ENCODE assay signal across 30 mouse cellular contexts in genomic region chr16:24836550-24836949, GRCm38 (mm10).
DNase-seq lines count a peak whose midpoint lies in the region; ATAC-seq and TF ChIP-seq lines count a peak whose summit lies in the region.
"Had no signal": no experiment of that assay in that cellular context is flagged by ENCODE, and none has a peak within 500 bp of the region (broad histone marks: within the 10 kb centered on the region; RNA-seq: fewer than 3 reads in every experiment).

No protein-coding gene starts in this region.

- H3K4me3 ChIP-seq in CH12.LX (replicated peaks in 1 of 3; ENCODE audit: low read depth in 2 of 3, low read length in 2 of 3, poor library complexity in 1 of 3): no peak overlapping the region
- H3K4me3 ChIP-seq in midbrain, embryonic 14.5 days (replicated peaks; ENCODE audit: low read depth, low read length): no peak overlapping the region
- H3K4me3 ChIP-seq: embryonic facial prominence, embryonic 10.5 days; embryonic facial prominence, embryonic 13.5 days; erythroblast, embryonic 14.5 days; forebrain, embryonic 12.5 days; heart, embryonic 13.5 days; intestine, embryonic 15.5 days had no signal

- no peak overlapping the region; the same call in 1 of the 2 replicates for H3K4me2 ChIP-seq in CH12.LX (ENCODE audit: insufficient read depth, low read depth, poor library complexity, severe bottlenecking)
- H3K4me2 ChIP-seq in midbrain, embryonic 14.5 days (ENCODE audit: low read length): no peak overlapping the region
- H3K4me2 ChIP-seq: embryonic facial prominence, embryonic 13.5 days; forebrain, embryonic 12.5 days; heart, embryonic 13.5 days; hindbrain, embryonic 14.5 days; intestine, embryonic 15.5 days had no signal

- no peak for TF ChIP-seq RAD21 in CH12.LX (IDR thresholded peaks at IDR 0.05; ENCODE audit: low read depth, low read length)

- peak; percentile 82 for DNase-seq in A20 (ENCODE audit: low read depth, low spot score)
- peak; percentile 70 for DNase-seq in CD4-positive helper T cell, adult 2 months (ENCODE audit: low read depth, low spot score)
- DNase-seq in CH12.LX (ENCODE audit: extremely low read depth): peak; percentile 63
- peak; percentile 63 for DNase-seq in splenic B cell, adult 2 months (ENCODE audit: low read depth, low spot score)
- DNase-seq in frontal cortex, postnatal 36 days (ENCODE audit: low spot score in 2 of 2): no peak
- DNase-seq in midbrain, embryonic 14.5 days: no peak
- DNase-seq: adrenal gland, adult 2 months; adrenal gland, postnatal 14 days; cerebellum, adult 11 months; cerebellum, adult 2 months; cerebellum, adult 9-11 months; cerebellum, postnatal 25 days; embryo, embryonic 11 days; forebrain, postnatal 0 days; gastrocnemius, postnatal 25 days; heart, adult 18-20 months; heart, postnatal 14 days; heart, postnatal 4 days; kidney, adult 11 months had no signal

- peak; percentile 81 for TF ChIP-seq EP300 in CH12.LX (IDR thresholded peaks at IDR 0.05; ENCODE audit: low read length)

- TF ChIP-seq CTCF in CH12.LX (conservative IDR thresholded peaks at IDR 0.05 in 1 of 2, IDR thresholded peaks at IDR 0.05 in 1 of 2; ENCODE audit: low read depth in 2 of 2, low read length in 2 of 2): no peak

- in situ Hi-C loops in CH12.LX (cut with MboI; ENCODE audit: low pct_ligation_motif_present, low pct_unique_long_range_greater_than_20kb, low sequenced_read_pairs): no loop called here

- peaks cover 0 to 54% of the 10 kb centered on the region in 2 experiments; a peak in 2 of 4 replicates for H3K4me1 ChIP-seq in CH12.LX (ENCODE audit: control insufficient read depth in 1 of 2, insufficient read depth in 2 of 2)
- H3K4me1 ChIP-seq in midbrain, embryonic 14.5 days (ENCODE audit: control insufficient read depth, insufficient read depth, low read length): no peaks in the 10 kb centered on the region
- H3K4me1 ChIP-seq: forebrain, embryonic 12.5 days had no signal

- dilution Hi-C loops in CH12.LX (cut with MboI; ENCODE audit: extremely low pct_ligation_motif_present, extremely low pct_unique_long_range_greater_than_20kb, low sequenced_read_pairs): no loop called here

- no peak for ATAC-seq in megakaryocyte-erythroid progenitor cell, adult 5-6 weeks (replicated peaks; ENCODE audit: low FRiP score, low TSS enrichment, poor library complexity, severe bottlenecking)
- ATAC-seq in midbrain, embryonic 14.5 days (ENCODE audit: low FRiP score, low TSS enrichment): no peak
- ATAC-seq: forebrain, postnatal 0 days; hindbrain, postnatal 0 days; intestine, embryonic 15.5 days; Patski had no signal

- H3K9me3 ChIP-seq in CH12.LX (replicated peaks; ENCODE audit: low read length): no peaks in the 10 kb centered on the region
- H3K9me3 ChIP-seq in midbrain, embryonic 14.5 days (ENCODE audit: control insufficient read depth, low read length): no peaks in the 10 kb centered on the region
- H3K9me3 ChIP-seq: embryonic facial prominence, embryonic 10.5 days; embryonic facial prominence, embryonic 13.5 days; forebrain, embryonic 12.5 days; heart, embryonic 13.5 days; intestine, embryonic 15.5 days had no signal

- no peaks in the 10 kb centered on the region for H3K79me2 ChIP-seq in CH12.LX (replicated peaks; ENCODE audit: control insufficient read depth, extremely low read depth, insufficient read depth, poor library complexity, severe bottlenecking)

- WGBS in midbrain, embryonic 14.5 days: 76% methylated on average over 5 of the region's 5 CpGs

- TF ChIP-seq POLR2A in CH12.LX (IDR thresholded peaks at IDR 0.05; ENCODE audit: low read depth, low read length): no peak

- H3K36me3 ChIP-seq in CH12.LX (replicated peaks in 1 of 2; ENCODE audit: control insufficient read depth in 1 of 2, insufficient read depth in 1 of 2, low read length in 1 of 2): no peaks in the 10 kb centered on the region
- no peaks in the 10 kb centered on the region for H3K36me3 ChIP-seq in splenic B cell, adult 2 months (ENCODE audit: control insufficient read depth, insufficient read depth, low read length, poor library complexity, severe bottlenecking)
- H3K36me3 ChIP-seq in midbrain, embryonic 14.5 days (ENCODE audit: control insufficient read depth, insufficient read depth, low read length): no peaks in the 10 kb centered on the region
- H3K36me3 ChIP-seq: embryonic facial prominence, embryonic 10.5 days; embryonic facial prominence, embryonic 13.5 days; forebrain, embryonic 12.5 days; G1E; heart, embryonic 13.5 days; intestine, embryonic 15.5 days had no signal

- H3K27me3 ChIP-seq in CH12.LX (replicated peaks): no peaks in the 10 kb centered on the region
- H3K27me3 ChIP-seq in splenic B cell, adult 2 months (ENCODE audit: control insufficient read depth, insufficient read depth, low read length, poor library complexity, severe bottlenecking): no peaks in the 10 kb centered on the region
- no peaks in the 10 kb centered on the region for H3K27me3 ChIP-seq in midbrain, embryonic 14.5 days (ENCODE audit: control insufficient read depth, insufficient read depth, low read length)
- H3K27me3 ChIP-seq: embryonic facial prominence, embryonic 13.5 days; forebrain, embryonic 12.5 days; heart, embryonic 13.5 days; intestine, embryonic 15.5 days; Patski had no signal

- H3K9ac ChIP-seq in CH12.LX (ENCODE audit: insufficient read depth, low read depth): no peak overlapping the region
- H3K9ac ChIP-seq in midbrain, embryonic 14.5 days (replicated peaks; ENCODE audit: low read length): no peak overlapping the region
- H3K9ac ChIP-seq: embryonic facial prominence, embryonic 13.5 days; forebrain, embryonic 12.5 days; forebrain, postnatal 0 days; heart, embryonic 13.5 days; hindbrain, embryonic 14.5 days; intestine, embryonic 15.5 days had no signal

- no peak overlapping the region for H3K27ac ChIP-seq in CH12.LX (ENCODE audit: insufficient read depth, low read depth)
- no peak overlapping the region for H3K27ac ChIP-seq in midbrain, embryonic 14.5 days (replicated peaks; ENCODE audit: low read depth, low read length)
- H3K27ac ChIP-seq: embryonic facial prominence, embryonic 10.5 days; embryonic facial prominence, embryonic 13.5 days; forebrain, embryonic 12.5 days; heart, embryonic 13.5 days; hindbrain, embryonic 14.5 days; hindbrain, postnatal 0 days; intestine, embryonic 15.5 days had no signal

TF ChIP-seq in CH12.LX, 34 proteins besides CTCF, POLR2A, EP300 and RAD21:
- TF ChIP-seq ZNF384 (IDR thresholded peaks at IDR 0.05; ENCODE audit: low read depth, low read length) (no peak), MEF2A (IDR thresholded peaks at IDR 0.05; ENCODE audit: borderline replicate concordance, low read depth, low read length) (peak; percentile 58; the same call in 1 of the 2 replicates), ZMIZ1 (IDR thresholded peaks at IDR 0.05; ENCODE audit: low read depth, low read length) (no peak), GABPA (IDR thresholded peaks at IDR 0.05; ENCODE audit: insufficient replicate concordance, low read depth, low read length) (no peak), MAFK (IDR thresholded peaks at IDR 0.05; ENCODE audit: insufficient replicate concordance, low read length) (peak; percentile 66; the same call in 1 of the 2 replicates), BHLHE40 (IDR thresholded peaks at IDR 0.05; ENCODE audit: low read depth, low read length) (peak; percentile 97), JUN (IDR thresholded peaks at IDR 0.05; ENCODE audit: insufficient read depth, low read depth, low read length) (peak; percentile 45; the same call in 1 of the 2 replicates), ETS1 (conservative IDR thresholded peaks at IDR 0.05; ENCODE audit: low read depth, low read length) (peak; percentile 94), JUND (conservative IDR thresholded peaks at IDR 0.05; ENCODE audit: low read depth, low read length) (peak; percentile 75)

Comparison
In these comparisons a context has a peak if more than half of its experiments do, and no peak if none do; other contexts are left out.
1. DNase-seq: peak in A20 (single experiment), CD4-positive helper T cell, adult 2 months (single experiment), CH12.LX (single experiment) and splenic B cell, adult 2 months (single experiment); none in frontal cortex, postnatal 36 days (0 of 2) and midbrain, embryonic 14.5 days (single experiment).